Mouse (Mus musculus): ENCODE results near the gene Zmynd15. TPM values are rescaled to one million over a fixed set of nuclear protein-coding genes. Genes with fewer than 3 reads are reported as not detected.
"Not testable (repeated sequence)": the region's sequence is repeated elsewhere in the genome, so short reads cannot be mapped to it uniquely, and the experiment has no call there.

Zmynd15 gene
- polyA plus RNA-seq, 1 experiment from 2014 or later, result 0.97 TPM

- no peak overlapping the region for H3K4me3 ChIP-seq (replicated peaks; ENCODE audit: low read length)
- H3K27me3 ChIP-seq (ENCODE audit: control insufficient read depth, insufficient read depth, low read length), result peaks cover 6% of the 10 kb centered on the region
- ATAC-seq (ENCODE audit: insufficient read depth, low FRiP score), result no peak
- H3K36me3 ChIP-seq (ENCODE audit: control insufficient read depth, insufficient read depth, low read length), result no peaks in the 10 kb centered on the region
- peaks cover 18% of the 10 kb centered on the region for H3K4me1 ChIP-seq (ENCODE audit: control insufficient read depth, insufficient read depth, low read length)
- 85% methylated on average over 5 of the region's 5 CpGs for WGBS
- H3K9me3 ChIP-seq (replicated peaks; ENCODE audit: control insufficient read depth, low read length), result no peaks in the 10 kb centered on the region
- H3K4me2 ChIP-seq (ENCODE audit: low read depth, low read length), result no peak overlapping the region
- no peak overlapping the region for H3K9ac ChIP-seq (ENCODE audit: low read length)
- H3K27ac ChIP-seq (ENCODE audit: low read length), result no peak overlapping the region
Measured at GRCm38 (mm10) chr11:70463970-70464369, 4.7 kb downstream of the Zmynd15 start.

DNA sequence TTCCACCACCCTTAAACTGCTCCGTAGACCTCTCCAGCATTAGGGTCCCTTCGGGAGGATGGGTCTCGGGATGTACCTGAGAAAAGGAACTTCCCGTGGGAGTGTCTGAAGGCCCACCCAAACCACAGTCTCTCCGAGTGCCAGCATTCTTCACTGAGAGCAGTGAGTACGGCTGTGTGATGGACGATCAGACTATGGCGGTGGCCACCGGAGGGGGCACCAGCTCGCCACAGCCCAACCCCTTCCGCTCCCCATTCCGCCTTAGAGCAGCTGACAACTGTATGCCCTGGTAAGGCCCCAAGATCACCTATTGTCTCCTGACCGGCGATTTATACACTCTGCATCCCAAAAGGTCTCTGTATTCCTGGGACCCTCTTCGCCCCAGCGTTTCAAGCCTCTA is 6.0 kb downstream of the Zmynd15 start:
- peak overlapping the region; percentile 76 for H3K4me2 ChIP-seq (ENCODE audit: low read depth, low read length)
- H3K27me3 ChIP-seq (ENCODE audit: control insufficient read depth, insufficient read depth, low read length), result peaks cover 6% of the 10 kb centered on the region
- H3K36me3 ChIP-seq (ENCODE audit: control insufficient read depth, insufficient read depth, low read length), result no peaks in the 10 kb centered on the region
- peak overlapping the region; percentile 67; the same call in 1 of the 2 replicates for H3K9ac ChIP-seq (ENCODE audit: low read length)
- no peak overlapping the region for H3K27ac ChIP-seq (ENCODE audit: low read length)
- H3K9me3 ChIP-seq (replicated peaks; ENCODE audit: control insufficient read depth, low read length), result no peaks in the 10 kb centered on the region
- WGBS, result 34% methylated on average over 16 of the region's 16 CpGs
- 0 out of 2 replicates have a peak, but pooled peaks have one; percentile 9 for ATAC-seq (ENCODE audit: insufficient read depth, low FRiP score)
- H3K4me3 ChIP-seq (replicated peaks; ENCODE audit: low read length), result peak overlapping the region; percentile 41
- peaks cover 11% of the 10 kb centered on the region for H3K4me1 ChIP-seq (ENCODE audit: control insufficient read depth, insufficient read depth, low read length)

- Histone ChIP-seq H3K9me3 (replicated peaks; ENCODE audit: control insufficient read depth, low read length) (no peaks in the 10 kb centered on the region), H3K4me1 (ENCODE audit: control insufficient read depth, insufficient read depth, low read length) (peaks cover 11% of the 10 kb centered on the region), H3K4me3 (replicated peaks; ENCODE audit: low read length) (peak overlapping the region; percentile 41), H3K27me3 (ENCODE audit: control insufficient read depth, insufficient read depth, low read length) (peaks cover 3% of the 10 kb centered on the region), H3K36me3 (ENCODE audit: control insufficient read depth, insufficient read depth, low read length) (no peaks in the 10 kb centered on the region), H3K9ac (ENCODE audit: low read length) (peak overlapping the region; percentile 67), H3K27ac (ENCODE audit: low read length) (no peak overlapping the region; the same call in 1 of the 2 replicates), H3K4me2 (ENCODE audit: low read depth, low read length) (peak overlapping the region; percentile 76)
- WGBS, result 10% methylated on average over 23 of the region's 23 CpGs
- peak; percentile 27; the same call in 1 of the 2 replicates for ATAC-seq (ENCODE audit: insufficient read depth, low FRiP score)
Measured at GRCm38 (mm10) chr11:70465824-70466223, 6.6 kb downstream of the Zmynd15 start.

- peaks cover 11% of the 10 kb centered on the region for H3K4me1 ChIP-seq (ENCODE audit: control insufficient read depth, insufficient read depth, low read length)
- H3K9ac ChIP-seq (ENCODE audit: low read length), result no peak overlapping the region
- no peaks in the 10 kb centered on the region for H3K9me3 ChIP-seq (replicated peaks; ENCODE audit: control insufficient read depth, low read length)
- H3K36me3 ChIP-seq (ENCODE audit: control insufficient read depth, insufficient read depth, low read length), result no peaks in the 10 kb centered on the region
- H3K27me3 ChIP-seq (ENCODE audit: control insufficient read depth, insufficient read depth, low read length), result peaks cover 3% of the 10 kb centered on the region; the same call in 1 of the 2 replicates
- no peak overlapping the region for H3K27ac ChIP-seq (ENCODE audit: low read length)
- ATAC-seq (ENCODE audit: insufficient read depth, low FRiP score), result no peak
- no peak overlapping the region for H3K4me3 ChIP-seq (replicated peaks; ENCODE audit: low read length)
- no peak overlapping the region for H3K4me2 ChIP-seq (ENCODE audit: low read depth, low read length)
- WGBS, result 60% methylated on average over 5 of the region's 5 CpGs
Measured at GRCm38 (mm10) chr11:70467902-70468619, 8.8 kb downstream of the Zmynd15 start.

DNA sequence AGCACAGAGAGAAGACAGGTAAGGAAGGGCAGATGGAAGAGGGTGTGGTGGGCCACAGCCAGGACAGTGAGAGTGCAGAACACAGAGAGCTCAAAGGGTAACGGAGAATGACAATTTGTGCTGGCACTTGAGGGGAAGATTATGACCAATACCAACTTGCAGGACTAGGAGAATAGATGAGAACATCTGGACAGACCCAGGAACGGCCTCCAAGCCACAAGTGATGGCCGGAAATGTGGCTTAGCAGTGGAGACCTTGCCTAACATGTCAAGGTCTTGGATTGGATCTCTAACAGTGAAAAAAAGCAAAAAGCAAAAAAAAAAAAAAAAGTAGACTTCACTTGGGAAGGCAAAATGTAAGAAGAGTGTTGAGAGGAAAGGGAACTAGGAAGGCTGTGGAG is 10.5 kb downstream of the Zmynd15 start:
- H3K4me1 ChIP-seq (ENCODE audit: control insufficient read depth, insufficient read depth, low read length), result peaks cover 11% of the 10 kb centered on the region
- no peak overlapping the region for H3K27ac ChIP-seq (ENCODE audit: low read length)
- H3K9me3 ChIP-seq (replicated peaks; ENCODE audit: control insufficient read depth, low read length), result no peaks in the 10 kb centered on the region
- no peak for ATAC-seq (ENCODE audit: insufficient read depth, low FRiP score)
- H3K27me3 ChIP-seq (ENCODE audit: control insufficient read depth, insufficient read depth, low read length), result peaks cover 3% of the 10 kb centered on the region; the same call in 1 of the 2 replicates
- no peak overlapping the region for H3K9ac ChIP-seq (ENCODE audit: low read length)
- H3K4me2 ChIP-seq (ENCODE audit: low read depth, low read length), result no peak overlapping the region
- 88% methylated on average over 3 of the region's 3 CpGs for WGBS
- no peaks in the 10 kb centered on the region for H3K36me3 ChIP-seq (ENCODE audit: control insufficient read depth, insufficient read depth, low read length)
- H3K4me3 ChIP-seq (replicated peaks; ENCODE audit: low read length), result no peak overlapping the region

DNA sequence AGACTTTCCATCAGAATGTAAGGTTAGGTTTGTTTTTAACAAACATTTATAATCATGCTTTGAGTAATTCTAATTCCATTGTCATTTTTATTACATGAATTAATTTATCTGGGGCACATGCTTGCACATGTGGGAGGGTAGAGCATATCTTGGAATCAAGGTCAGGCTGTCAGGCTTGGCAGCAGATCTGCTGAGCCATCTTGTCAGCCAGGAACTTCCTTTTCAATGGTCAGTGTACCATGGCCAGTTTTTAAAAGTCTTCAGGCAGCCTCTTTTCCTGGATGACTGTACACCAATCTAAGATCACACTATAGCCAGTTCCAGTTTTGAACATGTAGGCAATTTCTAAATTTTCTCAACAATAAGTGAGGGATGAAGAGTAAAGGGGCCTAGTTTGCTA is 13.5 kb downstream of the Zmynd15 start:
- ATAC-seq (ENCODE audit: insufficient read depth, low FRiP score), result no peak
- H3K36me3 ChIP-seq (ENCODE audit: control insufficient read depth, insufficient read depth, low read length), result no peaks in the 10 kb centered on the region
- H3K9me3 ChIP-seq (replicated peaks; ENCODE audit: control insufficient read depth, low read length), result no peaks in the 10 kb centered on the region
- H3K27me3 ChIP-seq (ENCODE audit: control insufficient read depth, insufficient read depth, low read length), result no peaks in the 10 kb centered on the region
- no peak overlapping the region for H3K4me2 ChIP-seq (ENCODE audit: low read depth, low read length)
- no peak overlapping the region for H3K27ac ChIP-seq (ENCODE audit: low read length)
- peaks cover 4% of the 10 kb centered on the region; the same call in 1 of the 2 replicates for H3K4me1 ChIP-seq (ENCODE audit: control insufficient read depth, insufficient read depth, low read length)
- no peak overlapping the region for H3K4me3 ChIP-seq (replicated peaks; ENCODE audit: low read length)
- H3K9ac ChIP-seq (ENCODE audit: low read length), result no peak overlapping the region

GRCm38 (mm10) chr11:70473291-70473690 is 14.1 kb downstream of the Zmynd15 start:
- H3K9ac ChIP-seq (ENCODE audit: low read length); ATAC-seq (ENCODE audit: insufficient read depth, low FRiP score); H3K4me2 ChIP-seq (ENCODE audit: low read depth, low read length); H3K27me3 ChIP-seq (ENCODE audit: control insufficient read depth, insufficient read depth, low read length); H3K4me1 ChIP-seq (ENCODE audit: control insufficient read depth, insufficient read depth, low read length); H3K9me3 ChIP-seq (replicated peaks; ENCODE audit: control insufficient read depth, low read length); H3K27ac ChIP-seq (ENCODE audit: low read length); H3K4me3 ChIP-seq (replicated peaks; ENCODE audit: low read length); H3K36me3 ChIP-seq (ENCODE audit: control insufficient read depth, insufficient read depth, low read length): not testable (repeated sequence)
- WGBS, result 82% methylated on average over 5 of the region's 5 CpGs

- Histone ChIP-seq H3K27me3 (ENCODE audit: control insufficient read depth, insufficient read depth, low read length) (no peaks in the 10 kb centered on the region), H3K9me3 (replicated peaks; ENCODE audit: control insufficient read depth, low read length) (no peaks in the 10 kb centered on the region), H3K4me1 (ENCODE audit: control insufficient read depth, insufficient read depth, low read length) (no peaks in the 10 kb centered on the region), H3K4me3 (replicated peaks; ENCODE audit: low read length) (no peak overlapping the region), H3K9ac (ENCODE audit: low read length) (no peak overlapping the region), H3K27ac (ENCODE audit: low read length) (no peak overlapping the region), H3K4me2 (ENCODE audit: low read depth, low read length) (0 out of 2 replicates have a peak overlapping the region, but pooled peaks have one; percentile 1), H3K36me3 (ENCODE audit: control insufficient read depth, insufficient read depth, low read length) (no peaks in the 10 kb centered on the region)
- WGBS, result 57% methylated on average over 12 of the region's 12 CpGs
- ATAC-seq (ENCODE audit: insufficient read depth, low FRiP score), result no peak
Measured at GRCm38 (mm10) chr11:70474872-70475534, 15.8 kb downstream of the Zmynd15 start.

GRCm38 (mm10) chr11:70485498-70485897 is 26.3 kb downstream of the Zmynd15 start:
- Histone ChIP-seq H3K36me3 (ENCODE audit: control insufficient read depth, insufficient read depth, low read length) (no peaks in the 10 kb centered on the region), H3K4me3 (replicated peaks; ENCODE audit: low read length) (no peak overlapping the region), H3K4me2 (ENCODE audit: low read depth, low read length) (no peak overlapping the region), H3K9ac (ENCODE audit: low read length) (no peak overlapping the region), H3K9me3 (replicated peaks; ENCODE audit: control insufficient read depth, low read length) (no peaks in the 10 kb centered on the region), H3K4me1 (ENCODE audit: control insufficient read depth, insufficient read depth, low read length) (no peaks in the 10 kb centered on the region), H3K27ac (ENCODE audit: low read length) (no peak overlapping the region), H3K27me3 (ENCODE audit: control insufficient read depth, insufficient read depth, low read length) (no peaks in the 10 kb centered on the region)
- WGBS, result 34% methylated on average over 2 of the region's 2 CpGs
- ATAC-seq (ENCODE audit: insufficient read depth, low FRiP score), result no peak
